Mouse (Mus musculus): ENCODE measurements around the gene Pabpc4. TPM values are rescaled to one million over a fixed set of nuclear protein-coding genes. Genes with fewer than 3 reads are reported as not detected.

Pabpc4 gene
- polyA plus RNA-seq, 1 experiment from 2014 or later = 35.5 TPM

DNA sequence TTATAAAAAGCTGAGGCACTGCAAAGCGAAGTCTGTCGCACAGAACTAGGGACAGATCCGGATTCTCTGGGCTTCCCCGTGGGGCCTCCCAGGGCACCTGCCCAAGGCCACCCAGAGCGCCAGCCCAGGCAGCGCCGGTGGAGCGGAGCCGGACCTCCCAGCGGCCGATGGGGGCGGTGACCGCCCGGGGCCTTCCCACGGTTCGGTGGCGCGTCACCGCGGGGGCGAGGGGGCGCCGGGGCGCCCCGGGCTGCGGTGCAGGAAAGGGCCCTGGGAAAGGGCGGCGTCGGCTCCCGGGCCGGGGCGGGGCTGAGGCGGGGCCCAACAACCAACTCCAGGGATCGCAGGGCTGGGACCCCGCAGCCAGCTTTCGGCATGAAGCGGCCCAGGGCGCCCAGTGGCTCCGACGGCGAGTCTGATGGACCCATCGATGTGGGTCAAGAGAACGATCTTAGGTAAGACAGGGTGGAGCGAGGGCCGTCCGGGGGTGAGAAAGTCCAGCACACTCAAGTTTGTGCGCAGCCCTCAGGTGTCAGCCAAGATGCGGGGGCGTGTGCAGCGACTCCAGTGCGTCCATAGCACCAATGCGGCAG, 28.6 kb upstream of the Pabpc4 start, which contains the start of gene Heyl:
Heyl (plus strand) TSS at position 65 of the 593 bp plus-strand sequence.
- Histone ChIP-seq H3K27me3 (peaks cover 71% of the 10 kb centered on the region), H3K27ac (no peak within 1 kb of the TSS), H3K4me2 (peak within 1 kb of the TSS; percentile 77), H3K36me3 (replicated peaks) (no peaks in the 10 kb centered on the region), H3K9ac (peak within 1 kb of the TSS; percentile 44), H3K4me3 (replicated peaks) (peak within 1 kb of the TSS; percentile 41), H3K9me3 (no peaks in the 10 kb centered on the region), H3K4me1 (peaks cover 10% of the 10 kb centered on the region)
- WGBS = 2% methylated on average over 43 of the region's 52 CpGs
- 0 out of 2 replicates have a peak, but pooled peaks have one; percentile 33 for ATAC-seq (ENCODE audit: low FRiP score)

DNA sequence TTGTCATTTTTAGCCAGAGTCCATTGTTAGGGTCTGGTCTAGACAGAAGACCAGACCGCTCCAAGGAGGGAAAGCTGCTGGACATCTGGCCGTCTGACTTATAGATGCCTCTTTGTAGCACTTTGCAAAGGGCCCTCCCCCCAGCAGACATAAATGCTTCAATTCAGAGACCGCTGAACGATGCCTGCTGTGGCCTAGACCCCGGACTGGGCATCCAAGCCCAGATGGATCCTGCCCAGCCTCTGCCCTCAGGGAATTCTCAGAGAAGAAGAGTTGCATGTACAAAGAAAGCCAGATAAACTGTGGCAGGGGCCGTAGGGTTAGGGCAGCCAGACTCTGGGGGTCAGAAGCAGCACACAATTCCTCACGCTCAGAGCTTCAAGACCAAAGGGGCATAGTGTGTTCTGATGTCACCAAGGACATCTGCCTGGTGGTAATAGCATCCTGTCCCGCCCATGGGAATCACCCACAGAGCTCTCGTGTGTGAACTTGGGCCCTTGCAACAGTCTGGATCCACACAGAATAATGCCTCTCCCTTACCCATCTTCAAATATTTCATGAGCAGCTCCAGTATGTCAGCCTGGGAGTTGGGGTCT, 26.2 kb upstream of the Pabpc4 start:
- Histone ChIP-seq H3K4me2 (no peak overlapping the region), H3K36me3 (replicated peaks) (no peaks in the 10 kb centered on the region), H3K4me3 (replicated peaks) (no peak overlapping the region), H3K27ac (no peak overlapping the region), H3K4me1 (peaks cover 20% of the 10 kb centered on the region), H3K9me3 (no peaks in the 10 kb centered on the region), H3K27me3 (peaks cover 89% of the 10 kb centered on the region), H3K9ac (no peak overlapping the region)
- WGBS = 76% methylated on average over 9 of the region's 9 CpGs
- ATAC-seq (ENCODE audit: low FRiP score) = no peak

DNA sequence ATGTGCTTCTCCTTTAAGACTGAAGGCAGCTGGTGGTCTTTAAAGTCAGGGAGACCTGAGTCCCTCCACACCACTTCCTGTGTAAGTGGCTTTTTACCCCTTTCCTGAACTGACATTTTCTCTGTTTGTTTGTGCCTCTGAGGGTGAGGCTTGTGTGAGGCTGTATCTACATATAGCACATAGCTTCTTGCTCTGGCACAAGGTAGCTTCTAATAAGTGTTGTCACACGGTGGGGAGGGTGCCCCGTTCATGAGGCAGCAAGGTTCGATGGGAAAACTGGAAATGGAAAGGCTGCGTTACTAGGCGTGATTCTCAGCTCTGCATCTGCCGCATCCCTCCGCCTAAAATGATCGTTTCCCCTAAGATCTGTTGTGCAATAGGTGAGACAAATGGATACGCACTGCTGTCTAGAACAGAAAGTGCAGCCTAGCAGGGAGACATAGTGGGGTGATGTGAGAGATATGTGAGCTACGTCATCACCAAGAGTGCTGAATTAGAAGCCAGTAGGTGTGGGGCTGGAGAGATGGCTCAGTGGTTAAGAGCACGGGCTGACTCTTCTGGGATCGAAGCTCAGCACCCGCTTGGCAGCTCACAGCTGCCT, 25.6 kb upstream of the Pabpc4 start:
- peaks cover 90% of the 10 kb centered on the region for H3K27me3 ChIP-seq
- no peak for ATAC-seq (ENCODE audit: low FRiP score)
- WGBS = 84% methylated on average over 13 of the region's 13 CpGs
- peaks cover 20% of the 10 kb centered on the region for H3K4me1 ChIP-seq
- H3K36me3 ChIP-seq (replicated peaks) = no peaks in the 10 kb centered on the region
- no peaks in the 10 kb centered on the region for H3K9me3 ChIP-seq
- H3K4me2 ChIP-seq = no peak overlapping the region
- no peak overlapping the region for H3K27ac ChIP-seq
- H3K9ac ChIP-seq = no peak overlapping the region
- no peak overlapping the region for H3K4me3 ChIP-seq (replicated peaks)

DNA sequence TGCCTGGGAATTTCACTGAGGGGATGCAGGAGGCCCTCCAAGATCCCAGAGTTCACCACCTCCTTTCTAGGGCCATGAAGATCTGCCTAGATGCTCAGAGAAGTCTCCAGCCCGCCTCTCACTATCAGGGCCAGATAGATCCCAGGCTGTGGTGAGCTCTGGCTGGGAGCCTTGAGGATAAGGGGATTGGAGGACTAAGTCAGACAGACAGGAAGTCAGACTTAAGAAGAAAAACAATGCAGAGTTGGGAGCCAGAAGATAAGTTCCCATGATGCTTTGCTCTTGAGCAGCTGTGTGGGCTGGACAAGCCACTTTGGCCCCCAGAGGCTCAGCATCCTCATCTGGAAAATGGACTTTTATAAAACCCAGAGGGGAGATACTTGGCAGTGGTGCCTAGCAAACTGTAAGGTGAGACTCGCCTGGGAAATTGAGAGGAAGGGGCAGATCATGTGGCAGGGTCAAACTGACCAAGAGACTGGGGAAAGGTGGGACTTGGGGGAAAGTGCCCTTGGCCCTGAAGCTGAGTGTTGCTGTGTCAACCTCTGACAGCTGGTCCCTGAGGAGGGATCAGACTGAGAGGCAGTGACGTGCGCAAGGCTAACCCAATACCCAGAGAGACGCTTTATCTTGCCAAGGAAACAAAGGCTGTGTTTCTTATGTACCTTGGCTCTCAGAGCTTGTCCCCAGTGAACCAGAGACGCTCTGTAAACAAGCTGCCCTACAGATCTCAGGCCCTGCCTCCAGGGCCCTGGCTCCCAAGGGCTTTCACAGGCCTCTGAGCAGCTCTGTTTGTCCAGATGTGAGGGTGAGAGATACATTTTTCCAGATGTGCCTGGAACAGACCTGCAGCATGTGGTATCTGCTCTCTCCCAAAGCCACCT, 24.5 kb upstream of the Pabpc4 start:
- no peak overlapping the region for H3K9ac ChIP-seq
- WGBS = 77% methylated on average over 6 of the region's 6 CpGs
- H3K27me3 ChIP-seq = peaks cover 81% of the 10 kb centered on the region
- no peak overlapping the region for H3K4me3 ChIP-seq (replicated peaks)
- no peak overlapping the region for H3K4me2 ChIP-seq
- no peak overlapping the region for H3K27ac ChIP-seq
- H3K9me3 ChIP-seq = no peaks in the 10 kb centered on the region
- ATAC-seq (ENCODE audit: low FRiP score) = no peak
- H3K36me3 ChIP-seq (replicated peaks) = no peaks in the 10 kb centered on the region
- peaks cover 20% of the 10 kb centered on the region for H3K4me1 ChIP-seq

DNA sequence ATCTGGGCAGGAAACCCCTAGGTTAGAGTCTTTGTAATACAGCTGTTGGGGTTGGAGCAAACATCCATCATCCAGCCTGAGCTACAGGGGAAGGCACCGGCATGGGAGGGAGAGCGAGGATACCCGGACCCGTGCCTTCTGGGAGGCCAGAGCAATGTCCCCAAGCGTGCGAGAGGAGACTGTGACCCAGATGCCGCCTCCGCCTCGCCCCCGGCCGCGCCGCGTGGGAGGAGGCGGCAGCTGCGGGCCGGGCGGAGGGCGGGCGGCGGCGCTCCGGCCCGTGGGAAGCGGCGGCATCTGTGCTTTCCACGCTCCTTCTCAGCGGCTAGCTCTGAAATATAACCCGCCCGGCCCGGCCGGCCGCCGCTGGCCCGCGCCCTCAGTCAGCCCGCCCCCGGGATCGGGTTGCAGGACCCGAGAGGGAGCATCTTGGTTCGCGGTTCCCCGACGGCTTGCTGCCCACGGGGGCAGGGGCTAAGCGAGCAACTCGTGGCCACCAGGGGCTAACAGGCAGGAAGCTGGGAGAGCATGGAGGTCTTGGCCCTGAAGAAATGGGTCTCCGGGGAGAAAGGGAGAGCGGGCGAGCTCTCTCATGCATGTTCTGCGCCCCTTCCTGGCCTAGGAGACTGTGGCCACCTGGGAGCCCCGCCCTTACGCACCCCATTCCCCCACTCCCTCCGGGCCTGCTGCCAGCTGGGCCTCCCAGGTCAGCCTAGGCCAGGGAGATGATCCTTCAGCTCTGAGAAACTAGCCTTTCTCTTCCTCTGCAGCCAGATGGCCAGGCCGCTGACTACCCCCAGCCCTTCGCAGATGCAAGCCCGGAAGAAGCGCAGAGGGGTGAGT, 22.6 kb upstream of the Pabpc4 start:
- ATAC-seq (ENCODE audit: low FRiP score) = peak; percentile 41; the same call in 1 of the 2 replicates
- Histone ChIP-seq H3K27ac (0 out of 2 replicates have a peak overlapping the region, but pooled peaks have one; percentile 19), H3K4me2 (peak overlapping the region; percentile 55), H3K9ac (peak overlapping the region; percentile 47; the same call in 1 of the 2 replicates), H3K36me3 (replicated peaks) (no peaks in the 10 kb centered on the region), H3K27me3 (peaks cover 62% of the 10 kb centered on the region), H3K9me3 (no peaks in the 10 kb centered on the region), H3K4me3 (replicated peaks) (peak overlapping the region; percentile 37), H3K4me1 (peaks cover 13% of the 10 kb centered on the region)
- 7% methylated on average over 58 of the region's 58 CpGs for WGBS

DNA sequence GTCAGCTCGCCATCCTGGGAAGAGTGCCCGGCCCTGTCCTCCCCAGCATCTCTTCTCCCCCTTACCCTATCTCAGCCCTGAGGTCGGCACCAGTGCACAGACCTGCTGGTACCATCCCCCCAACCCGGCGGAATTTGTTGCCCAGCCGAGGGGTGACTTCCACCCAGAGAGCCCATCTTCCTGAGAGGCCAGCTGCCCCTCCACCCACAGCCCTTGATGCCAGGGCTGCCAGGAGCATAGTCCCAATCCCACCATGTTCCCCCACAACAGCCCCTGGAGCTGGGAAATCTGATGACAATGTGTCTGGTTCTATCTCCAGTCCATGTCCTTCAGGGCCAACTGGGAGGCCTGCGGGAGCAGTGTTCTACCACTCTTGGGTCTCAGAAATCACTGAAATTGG, 15.9 kb upstream of the Pabpc4 start:
- no peak overlapping the region for H3K9ac ChIP-seq
- H3K9me3 ChIP-seq = no peaks in the 10 kb centered on the region
- no peak overlapping the region for H3K4me3 ChIP-seq (replicated peaks)
- ATAC-seq (ENCODE audit: low FRiP score) = no peak
- H3K27ac ChIP-seq = no peak overlapping the region
- no peak overlapping the region for H3K4me2 ChIP-seq
- 93% methylated on average over 7 of the region's 7 CpGs for WGBS
- no peaks in the 10 kb centered on the region for H3K36me3 ChIP-seq (replicated peaks)
- H3K27me3 ChIP-seq = no peaks in the 10 kb centered on the region
- H3K4me1 ChIP-seq = peaks cover 3% of the 10 kb centered on the region; the same call in 1 of the 2 replicates

DNA sequence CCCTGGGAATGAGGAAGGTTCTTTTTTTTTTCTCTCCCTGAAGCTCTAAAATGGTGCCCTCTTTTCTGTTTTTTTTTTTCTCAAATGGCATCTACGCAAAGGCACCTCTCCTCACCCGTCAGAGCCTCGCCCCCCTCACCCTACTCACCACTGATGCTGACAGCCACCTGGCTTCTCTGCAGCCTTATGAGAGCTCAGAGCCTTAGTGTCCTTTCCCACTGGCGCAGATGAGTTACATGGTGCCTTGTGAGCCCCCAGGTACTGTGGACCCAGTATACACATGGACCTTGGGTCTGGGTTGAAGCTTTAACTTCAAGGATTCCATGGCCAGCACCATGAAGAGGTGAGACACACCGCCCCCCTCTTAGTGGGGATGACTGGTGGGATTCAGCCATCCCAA, 15.5 kb upstream of the Pabpc4 start:
- H3K4me3 ChIP-seq (replicated peaks) = no peak overlapping the region
- no peak overlapping the region for H3K27ac ChIP-seq
- no peak overlapping the region for H3K4me2 ChIP-seq
- no peak for ATAC-seq (ENCODE audit: low FRiP score)
- H3K9ac ChIP-seq = no peak overlapping the region
- H3K27me3 ChIP-seq = no peaks in the 10 kb centered on the region
- H3K9me3 ChIP-seq = no peaks in the 10 kb centered on the region
- H3K36me3 ChIP-seq (replicated peaks) = no peaks in the 10 kb centered on the region
- WGBS = 95% methylated on average over 5 of the region's 5 CpGs
- peaks cover 3% of the 10 kb centered on the region; the same call in 1 of the 2 replicates for H3K4me1 ChIP-seq

DNA sequence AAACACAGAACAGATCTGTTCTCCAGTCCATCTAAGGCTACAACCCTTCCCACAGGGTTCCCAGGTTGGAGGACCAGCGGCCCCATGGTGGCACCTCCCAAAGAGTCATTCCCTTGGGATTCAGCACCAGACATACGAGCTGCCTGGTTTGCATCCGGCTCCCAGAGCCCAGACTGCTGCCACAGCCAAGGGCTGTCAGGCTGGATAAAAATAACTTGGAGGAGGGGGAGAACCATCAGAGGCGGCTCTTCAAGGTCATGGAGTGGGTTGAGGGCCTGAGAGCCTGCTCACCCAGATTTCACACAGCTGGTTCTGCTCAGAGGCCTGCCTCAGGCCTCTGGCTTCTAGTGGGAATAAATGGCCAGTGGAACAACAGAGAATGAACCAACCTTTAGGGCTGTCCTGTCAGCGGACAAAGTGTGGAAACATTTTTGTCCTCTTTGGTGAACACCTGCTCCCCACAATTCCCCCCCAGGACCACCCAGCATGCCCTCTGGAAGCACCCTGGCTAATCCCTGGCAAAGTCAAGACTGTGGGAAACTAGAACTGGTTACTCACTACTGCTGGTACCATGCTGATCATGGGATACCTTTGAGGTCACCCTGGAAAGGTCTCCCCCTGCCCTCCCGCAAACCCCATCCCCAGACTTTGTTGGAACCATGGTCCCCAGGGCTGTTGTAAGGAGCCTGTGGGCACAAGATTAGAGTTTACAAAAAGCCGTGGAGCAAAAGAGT, 14.8 kb upstream of the Pabpc4 start:
- H3K4me2 ChIP-seq = no peak overlapping the region
- no peaks in the 10 kb centered on the region for H3K9me3 ChIP-seq
- peaks cover 3% of the 10 kb centered on the region; the same call in 1 of the 2 replicates for H3K4me1 ChIP-seq
- no peak for ATAC-seq (ENCODE audit: low FRiP score)
- no peaks in the 10 kb centered on the region for H3K27me3 ChIP-seq
- H3K36me3 ChIP-seq (replicated peaks) = no peaks in the 10 kb centered on the region
- H3K27ac ChIP-seq = no peak overlapping the region
- H3K4me3 ChIP-seq (replicated peaks) = no peak overlapping the region
- WGBS = 72% methylated on average over 7 of the region's 7 CpGs
- H3K9ac ChIP-seq = no peak overlapping the region

DNA sequence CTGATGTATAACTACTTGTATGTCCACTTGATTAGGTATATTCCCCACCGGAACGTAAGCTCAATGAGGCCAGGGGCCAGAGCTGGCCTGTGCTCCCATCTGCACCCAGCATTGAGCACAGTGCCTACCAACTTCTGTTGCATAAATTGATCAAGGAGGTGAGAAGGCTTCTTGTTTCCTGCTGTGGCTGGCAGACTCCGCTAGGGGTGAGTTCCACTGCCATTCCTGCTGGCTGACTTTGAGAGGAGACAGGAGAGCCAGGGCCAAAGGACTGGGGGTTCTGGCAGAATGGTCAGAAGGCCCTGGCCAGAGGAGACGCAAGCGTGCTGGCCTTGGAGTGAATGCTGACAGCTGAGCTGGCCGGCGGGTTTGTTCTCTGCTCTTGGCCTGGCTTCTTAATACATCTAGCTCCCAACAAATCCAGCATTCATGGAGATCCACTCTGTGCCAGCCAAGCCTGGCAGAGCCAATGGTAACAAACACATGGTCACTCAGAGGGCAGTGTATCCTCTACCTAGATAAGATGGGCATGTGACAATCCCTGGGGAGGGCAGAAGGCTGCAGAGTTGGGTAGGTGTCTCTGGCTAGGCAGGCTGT, 13.1 kb upstream of the Pabpc4 start:
- no peak overlapping the region for H3K4me2 ChIP-seq
- H3K36me3 ChIP-seq (replicated peaks) = no peaks in the 10 kb centered on the region
- no peaks in the 10 kb centered on the region for H3K9me3 ChIP-seq
- H3K27me3 ChIP-seq = no peaks in the 10 kb centered on the region
- 76% methylated on average over 7 of the region's 7 CpGs for WGBS
- H3K9ac ChIP-seq = no peak overlapping the region
- no peak overlapping the region for H3K27ac ChIP-seq
- ATAC-seq (ENCODE audit: low FRiP score) = no peak
- H3K4me3 ChIP-seq (replicated peaks) = no peak overlapping the region
- H3K4me1 ChIP-seq = peaks cover 2% of the 10 kb centered on the region; the same call in 1 of the 2 replicates

DNA sequence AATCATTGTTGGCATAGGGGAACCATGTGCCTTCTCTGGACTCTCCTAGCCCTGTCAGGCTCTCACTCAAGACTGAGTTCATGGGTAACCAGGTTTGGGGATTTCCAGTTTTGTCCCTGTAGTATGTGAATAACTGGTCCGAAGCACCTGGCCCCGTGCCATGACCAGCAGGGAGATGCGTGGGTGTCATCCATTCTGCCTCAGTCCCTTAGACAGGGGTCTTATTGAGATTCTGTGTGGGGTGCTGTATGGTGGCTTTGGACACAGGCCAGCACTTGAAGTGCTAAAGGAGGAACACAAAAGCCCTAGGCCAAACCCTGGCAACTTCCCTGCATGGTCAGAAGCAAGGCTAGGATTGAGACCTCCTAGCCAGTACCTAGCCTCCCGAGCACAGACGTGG, 9.9 kb upstream of the Pabpc4 start:
- no peak overlapping the region for H3K4me3 ChIP-seq (replicated peaks)
- no peaks in the 10 kb centered on the region for H3K36me3 ChIP-seq (replicated peaks)
- WGBS = 88% methylated on average over 5 of the region's 5 CpGs
- H3K9ac ChIP-seq = no peak overlapping the region
- no peaks in the 10 kb centered on the region for H3K9me3 ChIP-seq
- no peak overlapping the region for H3K4me2 ChIP-seq
- no peak for ATAC-seq (ENCODE audit: low FRiP score)
- H3K27me3 ChIP-seq = no peaks in the 10 kb centered on the region
- no peak overlapping the region for H3K27ac ChIP-seq
- no peaks in the 10 kb centered on the region for H3K4me1 ChIP-seq

DNA sequence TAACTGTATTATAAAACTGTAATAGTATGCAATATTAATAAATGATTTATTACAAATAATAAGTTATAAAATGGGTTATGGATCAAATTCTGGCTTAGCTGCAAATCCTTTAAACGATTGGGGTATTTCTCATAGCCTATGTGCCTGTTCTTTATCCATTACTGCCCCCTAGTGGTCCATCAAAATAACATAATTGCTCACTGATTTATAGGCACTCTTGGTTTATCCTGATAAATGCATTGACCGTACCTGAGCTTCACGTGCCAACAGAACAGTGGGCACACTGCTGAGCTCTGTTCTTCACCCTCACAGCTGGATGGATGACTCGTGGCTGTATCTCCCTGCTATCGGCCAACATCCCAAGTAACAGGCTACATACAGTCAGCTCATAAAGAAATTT, 7.5 kb upstream of the Pabpc4 start:
- H3K4me3 ChIP-seq (replicated peaks) = no peak overlapping the region
- no peak overlapping the region for H3K9ac ChIP-seq
- H3K36me3 ChIP-seq (replicated peaks) = no peaks in the 10 kb centered on the region
- H3K27me3 ChIP-seq = no peaks in the 10 kb centered on the region
- 25% methylated on average over 5 of the region's 5 CpGs for WGBS
- no peak overlapping the region for H3K27ac ChIP-seq
- no peak overlapping the region for H3K4me2 ChIP-seq
- no peaks in the 10 kb centered on the region for H3K4me1 ChIP-seq
- H3K9me3 ChIP-seq = no peaks in the 10 kb centered on the region
- ATAC-seq (ENCODE audit: low FRiP score) = 0 out of 2 replicates have a peak, but pooled peaks have one; percentile 27
